In the genomic region with DNA sequence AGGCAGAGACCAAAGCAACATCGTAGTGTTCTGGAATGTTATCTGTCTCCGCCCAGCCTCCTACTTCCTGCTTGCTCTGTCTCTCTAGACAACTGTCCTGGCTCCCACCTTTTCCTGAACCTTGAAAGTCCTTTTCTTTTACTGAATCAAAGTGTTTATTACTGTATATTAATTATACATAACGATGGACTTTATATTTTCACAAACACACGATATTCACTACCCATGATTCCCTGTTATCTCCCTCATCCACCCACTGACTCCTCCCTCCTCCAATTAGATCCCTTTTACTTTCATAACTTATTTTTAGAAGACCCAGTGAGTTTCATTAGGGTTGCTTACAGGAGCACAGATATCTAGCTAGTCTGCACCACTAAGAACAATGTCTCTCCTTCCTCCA, we compare ENCODE assay signal across 20 mouse cellular contexts. TPM values are rescaled to one million over a fixed set of nuclear protein-coding genes. Genes with fewer than 3 reads are reported as not detected.
"Had no signal": no experiment of that assay in that cellular context is flagged by ENCODE, and none has a peak within 500 bp of the region (broad histone marks: within the 10 kb centered on the region; RNA-seq: fewer than 3 reads in every experiment).

No protein-coding gene starts in this region.

- ATAC-seq: midbrain, embryonic 13.5 days; midbrain, embryonic 16.5 days had no signal

- H3K27me3 ChIP-seq: neural tube, embryonic 13.5 days; neural tube, embryonic 15.5 days had no signal

- H3K9me3 ChIP-seq: midbrain, embryonic 10.5 days; midbrain, embryonic 13.5 days; neural tube, embryonic 15.5 days had no signal

- H3K4me1 ChIP-seq: midbrain, embryonic 10.5 days had no signal

- H3K4me3 ChIP-seq: midbrain, embryonic 10.5 days; midbrain, embryonic 13.5 days; myocyte; neural tube, embryonic 13.5 days; neural tube, embryonic 15.5 days had no signal

- H3K36me3 ChIP-seq: midbrain, embryonic 10.5 days; midbrain, embryonic 13.5 days; neural tube, embryonic 13.5 days; neural tube, embryonic 15.5 days had no signal

- DNase-seq: lung, adult 18-20 months; lung, embryonic 14.5 days; lung, postnatal 10 days; lung, postnatal 4 days; retina, postnatal 1 day; right cerebral cortex, adult 18-20 months; right cerebral cortex, postnatal 25 days; right cerebral cortex, postnatal 4 days; spleen, adult 18-20 months; thymus, adult 18-20 months; thymus, postnatal 14 days; thymus, postnatal 36 days had no signal

- H3K4me2 ChIP-seq: lung, embryonic 14.5 days; midbrain, embryonic 13.5 days; neural tube, embryonic 13.5 days; neural tube, embryonic 15.5 days had no signal

- H3K9ac ChIP-seq: lung, embryonic 14.5 days; midbrain, embryonic 13.5 days; neural tube, embryonic 13.5 days; neural tube, embryonic 15.5 days had no signal

- H3K27ac ChIP-seq: midbrain, embryonic 10.5 days; midbrain, embryonic 13.5 days; neural tube, embryonic 13.5 days; neural tube, embryonic 15.5 days had no signal

RNA-seq across cellular contexts. Expression of gene Scn5a, which starts 45.3 kb away (rescaled TPM):
- total RNA-seq: megakaryocyte, adult 5-6 weeks; megakaryocyte-erythroid progenitor cell, adult 5-6 weeks had no signal
